Mouse (Mus musculus) lung, postnatal 36 days (tissue): ENCODE measurements at regions not wholly inside any gene's neighbourhood (a gene's known extent, or its start where the extent isn't known, plus 50 kb on each side); places are given as distances from the start of the nearest gene placed in this dataset.

Experiments used
- DNase-seq: peaks from one replicate; pipeline ENCODE4 v3.0.0; 2022; ENCODE audit warnings: mixed read lengths

GRCm38 (mm10) chr4:64622771-64623170, 501.2 kb upstream of the Pappa start:
- DNase-seq: no peak

GRCm38 (mm10) chr4:64632189-64632588, 491.8 kb upstream of the Pappa start:
- DNase-seq: no peak

GRCm38 (mm10) chr4:64635256-64635962, 488.6 kb upstream of the Pappa start:
- no peak for DNase-seq

- no peak for DNase-seq
Measured at GRCm38 (mm10) chr4:64640056-64640455, 483.9 kb upstream of the Pappa start.

GRCm38 (mm10) chr4:64640976-64641375, 483.0 kb upstream of the Pappa start:
- no peak for DNase-seq

GRCm38 (mm10) chr4:64645141-64645540, 478.8 kb upstream of the Pappa start:
- DNase-seq: no peak

GRCm38 (mm10) chr4:64654157-64654556, 469.8 kb upstream of the Pappa start:
- DNase-seq: no peak

- DNase-seq: no peak
Measured at GRCm38 (mm10) chr4:64655534-64655933, 468.4 kb upstream of the Pappa start.

- no peak for DNase-seq
Measured at GRCm38 (mm10) chr4:64663722-64664121, 460.3 kb upstream of the Pappa start.

GRCm38 (mm10) chr4:64667998-64668397, 456.0 kb upstream of the Pappa start:
- no peak for DNase-seq

GRCm38 (mm10) chr4:64669722-64670121, 454.3 kb upstream of the Pappa start:
- DNase-seq: no peak

- DNase-seq: no peak
Measured at GRCm38 (mm10) chr4:64676438-64676837, 447.5 kb upstream of the Pappa start.

- no peak for DNase-seq
Measured at GRCm38 (mm10) chr4:64676881-64677280, 447.1 kb upstream of the Pappa start.

- DNase-seq: no peak
Measured at GRCm38 (mm10) chr4:64684654-64685053, 439.3 kb upstream of the Pappa start.

GRCm38 (mm10) chr4:64696134-64696533, 427.8 kb upstream of the Pappa start:
- no peak for DNase-seq

- DNase-seq: no peak
Measured at GRCm38 (mm10) chr4:64723296-64723695, 400.7 kb upstream of the Pappa start.

- no peak for DNase-seq
Measured at GRCm38 (mm10) chr4:64724851-64725250, 399.1 kb upstream of the Pappa start.

GRCm38 (mm10) chr4:64755986-64756385, 368.0 kb upstream of the Pappa start:
- DNase-seq: no peak

GRCm38 (mm10) chr4:64768610-64769009, 355.4 kb upstream of the Pappa start:
- no peak for DNase-seq

GRCm38 (mm10) chr4:64803886-64804285, 320.1 kb upstream of the Pappa start:
- peak; percentile 26 for DNase-seq

GRCm38 (mm10) chr4:64804996-64805395, 319.0 kb upstream of the Pappa start:
- no peak for DNase-seq

GRCm38 (mm10) chr4:64807148-64807547, 316.8 kb upstream of the Pappa start:
- DNase-seq: no peak

- no peak for DNase-seq
Measured at GRCm38 (mm10) chr4:64811974-64812373, 312.0 kb upstream of the Pappa start.

GRCm38 (mm10) chr4:64812812-64813211, 311.2 kb upstream of the Pappa start:
- DNase-seq: no peak

GRCm38 (mm10) chr4:64832882-64833281, 291.1 kb upstream of the Pappa start:
- DNase-seq: peak; percentile 17
